Mouse (Mus musculus) stomach, embryonic 15.5 days (tissue): Measurements from ENCODE around the gene Ifi213. TPM values are rescaled to one million over a fixed set of nuclear protein-coding genes. Genes with fewer than 3 reads are reported as not detected.
"Not testable (repeated sequence)": the region's sequence is repeated elsewhere in the genome, so short reads cannot be mapped to it uniquely, and the experiment has no call there.

ENCODE experiments used
- ATAC-seq: fragments of 200-750 bp; cut with Nextera tagmentation; 2 replicates; pipeline ENCODE4 v1.8.0; 2017; ENCODE audit warnings: low read depth, moderate number of reproducible peaks, moderate TSS enrichment; ENCODE audit not compliant: insufficient read depth, low FRiP score
- H3K27ac ChIP-seq: fragments of 300-500 bp; sonication (generic); 2 replicates; pipeline ENCODE4 v1.5.1; 2015; ENCODE audit warnings: mild to moderate bottlenecking, inconsistent platforms
- H3K27me3 ChIP-seq: fragments of 300-500 bp; sonication (generic); replicated peaks from 2 replicates; pipeline ENCODE4 v1.6.1; 2015; ENCODE audit warnings: inconsistent platforms
- H3K36me3 ChIP-seq: fragments of 300-500 bp; sonication (generic); 2 replicates; pipeline ENCODE4 v1.6.1; 2015; ENCODE audit warnings: inconsistent platforms
- H3K4me1 ChIP-seq: fragments of 300-500 bp; sonication (generic); 2 replicates; pipeline ENCODE4 v1.6.1; 2015; ENCODE audit warnings: inconsistent platforms
- H3K4me2 ChIP-seq: fragments of 300-500 bp; sonication (generic); 2 replicates; pipeline ENCODE4 v1.6.1; 2015; ENCODE audit warnings: mild to moderate bottlenecking, inconsistent platforms
- H3K4me3 ChIP-seq: fragments of 300-500 bp; sonication (generic); replicated peaks from 2 replicates; pipeline ENCODE4 v1.5.1; 2015; ENCODE audit warnings: inconsistent platforms
- H3K9ac ChIP-seq: fragments of 300-500 bp; sonication (generic); 2 replicates; pipeline ENCODE4 v1.6.1; 2015; ENCODE audit warnings: inconsistent platforms
- H3K9me3 ChIP-seq: fragments of 300-500 bp; sonication (generic); 2 replicates; pipeline ENCODE4 v1.6.1; 2016; ENCODE audit warnings: inconsistent platforms
- WGBS: fragments of 180-500 bp; shearing (Covaris S2); methylation state at CpG from one replicate; pipeline ENCODE4 v1.1.7; 2015; 5-methylcytosine and 5-hydroxymethylcytosine counted together
- microRNA-seq: library from miRNA; unstranded; fragments of <30 nt; microRNA quantifications from one replicate; pipeline ENCODE4, GENCODE M21; 2016
- polyA plus RNA-seq: library from polyadenylated mRNA; unstranded; fragments of >200 nt; fragmentation: Nextera tagmentation; extraction: Ambion mirVana; gene quantifications from 2 replicates; pipeline ENCODE4 v1.2.1, GENCODE M21; 2015

Ifi213 gene
- polyA plus RNA-seq, 1 experiment from 2014 or later, result 0.45 TPM

GRCm38 (mm10) chr1:173548798-173549197 is 50.3 kb downstream of the Ifi213 start:
- not testable (repeated sequence) for H3K9me3 ChIP-seq, H3K27ac ChIP-seq, H3K4me2 ChIP-seq, ATAC-seq, H3K27me3 ChIP-seq, H3K4me3 ChIP-seq, H3K4me1 ChIP-seq, H3K36me3 ChIP-seq, H3K9ac ChIP-seq
- 85% methylated on average over 3 of the region's 3 CpGs for WGBS

GRCm38 (mm10) chr1:173535791-173536190 is 63.3 kb downstream of the Ifi213 start, which contains the start of gene Ifi214:
Gene Ifi214 (minus strand): TSS chr1:173535957.
- H3K27me3 ChIP-seq, H3K9me3 ChIP-seq, H3K27ac ChIP-seq, ATAC-seq, H3K4me2 ChIP-seq, H3K4me1 ChIP-seq, H3K4me3 ChIP-seq, H3K9ac ChIP-seq, H3K36me3 ChIP-seq: not testable (repeated sequence)
- 80% methylated on average over 3 of the region's 3 CpGs for WGBS

DNA sequence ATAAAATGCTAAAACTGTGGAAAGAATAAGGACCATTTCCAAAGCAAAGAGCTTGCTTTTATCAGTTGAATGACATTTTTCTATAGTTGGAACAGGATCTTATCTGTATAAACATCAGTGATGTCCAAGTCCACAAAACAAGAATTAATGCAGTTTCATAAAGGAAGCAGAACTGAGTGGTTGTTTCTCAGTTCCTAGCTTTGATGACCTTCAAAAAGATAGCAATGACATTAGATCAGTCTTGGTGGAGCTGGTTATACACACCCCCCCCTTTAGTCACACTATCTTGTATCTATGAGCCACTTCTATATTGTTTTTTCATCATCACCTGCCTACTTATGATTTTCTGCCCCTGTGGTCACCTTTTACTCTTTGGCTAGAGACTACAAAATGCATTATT is 77.6 kb downstream of the Ifi213 start:
- H3K4me1 ChIP-seq, result no peaks in the 10 kb centered on the region
- H3K27ac ChIP-seq, result no peak overlapping the region
- H3K36me3 ChIP-seq, result no peaks in the 10 kb centered on the region
- H3K4me3 ChIP-seq, result no peak overlapping the region
- no peaks in the 10 kb centered on the region for H3K27me3 ChIP-seq
- no peaks in the 10 kb centered on the region for H3K9me3 ChIP-seq
- no peak overlapping the region for H3K9ac ChIP-seq
- ATAC-seq, result no peak
- no peak overlapping the region for H3K4me2 ChIP-seq

Small RNA genes within 50 kb of the gene (microRNA-seq; reads per million reads assigned to microRNA genes)
- not detected for gene Gm44339
- gene Gm44481, result not detected

Other genes starting within 250 kb of the Ifi213 start
- gene Aim2, start 248.4 kb downstream of the Ifi213 start, polyA plus RNA-seq, result 2.3 and 3.3 TPM in 2 replicates
- 2.9 and 3.8 TPM in 2 replicates for gene Cadm3, start 231.6 kb downstream of the Ifi213 start, polyA plus RNA-seq
- gene Ifi206, start 108.2 kb downstream of the Ifi213 start, polyA plus RNA-seq, result 0.18 and 0.21 TPM in 2 replicates
- 0.04 TPM in 1 of 2 replicates, not detected in the other for gene Ifi214, start 63.3 kb downstream of the Ifi213 start, polyA plus RNA-seq
- gene Ifi209, start 31.6 kb upstream of the Ifi213 start, polyA plus RNA-seq, result 0.67 and 0.80 TPM in 2 replicates
- gene Ifi208, start 74.4 kb upstream of the Ifi213 start, polyA plus RNA-seq, result not detected in 2 replicates
- 1.1 and 1.2 TPM in 2 replicates for gene Ifi207, start 142.5 kb upstream of the Ifi213 start, polyA plus RNA-seq
- 2.6 and 2.9 TPM in 2 replicates for gene Ifi204, start 167.7 kb upstream of the Ifi213 start, polyA plus RNA-seq